Mouse (Mus musculus): ENCODE measurements around the gene Nlrp3. TPM values are rescaled to one million over a fixed set of nuclear protein-coding genes. Genes with fewer than 3 reads are reported as not detected.

Nlrp3 gene
- not detected for polyA plus RNA-seq (2014; fragmentation: Illumina TruSeq; extraction: RNeasy Lipid Tissue Mini Kit (QIAGEN cat#74804); ENCODE audit: low read depth, low replicate concordance)

DNA sequence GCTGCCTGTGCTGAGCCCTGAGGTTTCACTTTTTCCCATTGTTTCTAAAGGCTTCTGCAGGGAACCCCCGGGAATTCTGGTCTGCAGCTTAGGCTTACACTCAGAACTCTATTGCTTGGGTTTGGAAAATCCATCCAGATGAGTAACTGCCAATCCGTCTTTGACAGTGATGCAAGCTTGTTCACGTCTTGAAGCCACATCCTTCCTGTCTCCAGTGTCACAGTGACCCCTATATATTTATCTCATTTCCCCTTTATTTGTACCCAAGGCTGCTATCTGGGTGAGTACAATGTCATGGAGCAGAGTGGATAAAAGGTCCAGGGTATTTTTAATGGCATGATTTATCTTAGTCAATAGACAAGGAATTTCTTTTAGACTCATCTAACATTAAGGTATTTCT is at the start of gene Nlrp3:
Nlrp3 (plus strand) TSS at position 245 of the 400 bp plus-strand sequence.

DNA sequence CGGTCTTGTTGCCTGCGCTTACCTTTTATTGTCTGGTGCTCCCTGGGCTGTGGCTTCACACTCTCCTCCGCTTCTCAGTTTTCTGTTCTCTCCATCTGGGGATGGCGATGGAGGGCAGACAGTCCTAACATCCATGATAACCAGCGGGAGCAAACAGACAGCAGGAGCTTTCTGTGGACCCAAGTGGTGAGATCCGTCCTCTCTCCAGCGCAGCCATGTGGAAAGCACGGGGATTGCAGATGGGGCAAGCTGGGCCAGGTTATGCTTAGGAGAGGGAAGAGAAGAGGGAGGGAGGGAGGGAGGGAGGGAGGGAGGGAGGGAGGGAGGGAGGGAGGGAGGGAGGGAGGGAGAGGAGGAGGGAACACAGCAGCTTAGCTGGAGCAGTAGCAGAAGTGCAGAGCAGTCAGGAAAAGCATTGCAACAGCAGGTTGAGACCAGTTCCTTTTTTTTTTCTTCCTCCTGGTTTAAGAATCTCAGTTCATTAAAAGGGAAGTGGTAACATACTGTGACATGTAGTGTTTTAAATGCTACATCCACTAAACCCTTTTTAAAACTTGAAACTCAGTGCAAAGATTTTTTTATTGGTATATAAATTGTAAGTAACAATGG is 14.8 kb upstream of the Nlrp3 start, which contains the start of gene Zkscan17:
Zkscan17 (minus strand) TSS at position 280 of the 609 bp plus-strand sequence.

DNA sequence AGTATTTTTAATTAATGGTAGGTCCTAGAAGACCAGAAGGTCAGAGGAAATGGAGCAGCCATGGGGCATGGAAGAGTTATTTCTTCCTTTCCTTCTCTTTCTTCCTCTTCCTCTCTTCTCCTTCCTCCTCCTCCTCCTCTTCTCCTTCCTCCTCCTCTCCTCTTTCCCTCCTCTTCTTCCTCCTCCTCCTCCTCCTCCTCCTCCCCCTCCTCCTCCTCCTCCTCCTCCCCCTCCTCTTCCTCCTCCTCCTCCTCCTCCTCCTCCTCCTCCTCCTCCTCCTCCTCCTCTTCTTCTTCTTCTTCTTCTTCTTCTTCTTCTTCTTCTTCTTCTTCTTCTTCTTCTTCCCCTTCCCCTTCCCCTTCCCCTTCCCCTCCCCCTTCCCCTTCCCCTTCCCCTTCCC is 34.8 kb downstream of the Nlrp3 start, which contains the start of gene Olfr222:
Olfr222 (minus strand) TSS at position 101 of the 400 bp plus-strand sequence.

DNA sequence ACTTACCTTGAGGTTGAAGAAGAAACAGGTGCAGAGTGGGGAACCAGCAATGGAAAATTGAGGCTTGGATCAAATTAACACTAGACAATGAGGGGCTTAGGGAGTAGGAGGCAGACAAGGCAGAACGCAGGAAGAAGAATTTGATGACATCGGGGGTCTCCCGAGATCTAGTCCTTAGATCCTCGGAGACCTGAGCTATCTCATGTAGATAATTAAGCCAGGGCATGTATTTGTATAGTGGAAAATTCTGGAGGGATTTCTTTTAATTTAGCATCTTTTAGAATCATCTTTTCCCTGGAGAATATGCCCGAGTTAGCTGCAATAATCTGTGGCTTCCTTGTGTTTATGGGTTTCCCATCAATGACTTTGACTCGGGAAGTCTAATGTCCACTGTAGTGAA is 51.8 kb downstream of the Nlrp3 start, which contains the start of gene Olfr223:
Olfr223 (minus strand) TSS at position 101 of the 400 bp plus-strand sequence.

Other genes starting within 250 kb of the Nlrp3 start
- gene Wnt9a, start 234.6 kb upstream of the Nlrp3 start, polyA plus RNA-seq (2014; fragmentation: Illumina TruSeq; extraction: RNeasy Lipid Tissue Mini Kit (QIAGEN cat#74804); ENCODE audit: low read depth, low replicate concordance): 0.11 TPM
- gene Prss38, start 165.9 kb upstream of the Nlrp3 start, polyA plus RNA-seq (2014; fragmentation: Illumina TruSeq; extraction: RNeasy Lipid Tissue Mini Kit (QIAGEN cat#74804); ENCODE audit: low read depth, low replicate concordance): 3.7 TPM
- 3.2 TPM for gene Jmjd4, start 91.5 kb upstream of the Nlrp3 start, polyA plus RNA-seq (2014; fragmentation: Illumina TruSeq; extraction: RNeasy Lipid Tissue Mini Kit (QIAGEN cat#74804); ENCODE audit: low read depth, low replicate concordance)
- gene Snap47, start 90.4 kb upstream of the Nlrp3 start, polyA plus RNA-seq (2014; fragmentation: Illumina TruSeq; extraction: RNeasy Lipid Tissue Mini Kit (QIAGEN cat#74804); ENCODE audit: low read depth, low replicate concordance): 12.3 TPM
- 11.7 TPM for gene Zfp867, start 69.1 kb upstream of the Nlrp3 start, polyA plus RNA-seq (2014; fragmentation: Illumina TruSeq; extraction: RNeasy Lipid Tissue Mini Kit (QIAGEN cat#74804); ENCODE audit: low read depth, low replicate concordance)
- 18.8 TPM for gene Zkscan17, start 14.8 kb upstream of the Nlrp3 start, polyA plus RNA-seq (2014; fragmentation: Illumina TruSeq; extraction: RNeasy Lipid Tissue Mini Kit (QIAGEN cat#74804); ENCODE audit: low read depth, low replicate concordance)
- not detected for gene Olfr222, start 34.7 kb downstream of the Nlrp3 start, polyA plus RNA-seq (2014; fragmentation: Illumina TruSeq; extraction: RNeasy Lipid Tissue Mini Kit (QIAGEN cat#74804); ENCODE audit: low read depth, low replicate concordance)
- not detected for gene Olfr223, start 51.7 kb downstream of the Nlrp3 start, polyA plus RNA-seq (2014; fragmentation: Illumina TruSeq; extraction: RNeasy Lipid Tissue Mini Kit (QIAGEN cat#74804); ENCODE audit: low read depth, low replicate concordance)
- 95.5 TPM for gene Mprip, start 119.7 kb downstream of the Nlrp3 start, polyA plus RNA-seq (2014; fragmentation: Illumina TruSeq; extraction: RNeasy Lipid Tissue Mini Kit (QIAGEN cat#74804); ENCODE audit: low read depth, low replicate concordance)
- 13.5 TPM for gene Pld6, start 246.1 kb downstream of the Nlrp3 start, polyA plus RNA-seq (2014; fragmentation: Illumina TruSeq; extraction: RNeasy Lipid Tissue Mini Kit (QIAGEN cat#74804); ENCODE audit: low read depth, low replicate concordance)